Mouse (Mus musculus) gastrocnemius, postnatal 4 days (tissue): ENCODE measurements around the gene Gtpbp1. TPM values are rescaled to one million over a fixed set of nuclear protein-coding genes. Genes with fewer than 3 reads are reported as not detected.

Experiments used
- DNase-seq, 2 experiments: peaks; one replicate each; pipeline ENCODE4 v3.0.0; 2021 to 2022; ENCODE audit warnings: low spot score in 2 of 2, mixed read lengths in 2 of 2
- total RNA-seq, 2 experiments: library from RNA; stranded (reverse); gene quantifications; 2 replicates each; pipeline ENCODE4 v1.2.3; 2021

Gtpbp1 gene
- total RNA-seq, 2 experiments from 2014 or later = 20.7 to 22.5 TPM

- DNase-seq = no peak
Observed at GRCm38 (mm10) chr15:79751772-79752171, 61.1 kb downstream of the Gtpbp1 start.

GRCm38 (mm10) chr15:79752742-79753419, 62.2 kb downstream of the Gtpbp1 start:
- DNase-seq = peak; percentile 72 to 75

DNA sequence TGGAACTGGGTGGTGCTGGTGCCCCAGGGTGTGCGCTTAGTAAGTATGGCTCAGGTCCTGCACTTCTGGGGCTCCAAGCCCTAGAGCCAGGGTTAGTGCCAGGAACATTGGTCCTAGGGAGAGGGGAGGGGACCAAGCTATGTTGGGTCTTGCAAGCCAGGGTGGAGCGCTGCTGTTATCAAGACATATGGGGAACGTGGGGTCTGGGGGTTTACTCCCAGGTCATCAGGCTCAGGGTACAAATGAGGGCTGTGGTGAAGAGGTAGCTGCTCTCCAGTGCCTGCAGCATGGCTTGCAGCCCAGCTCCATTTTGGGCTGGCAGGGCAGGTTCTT, 62.7 kb downstream of the Gtpbp1 start:
- DNase-seq = no peak

GRCm38 (mm10) chr15:79753873-79754272, 63.2 kb downstream of the Gtpbp1 start:
- no peak for DNase-seq

DNA sequence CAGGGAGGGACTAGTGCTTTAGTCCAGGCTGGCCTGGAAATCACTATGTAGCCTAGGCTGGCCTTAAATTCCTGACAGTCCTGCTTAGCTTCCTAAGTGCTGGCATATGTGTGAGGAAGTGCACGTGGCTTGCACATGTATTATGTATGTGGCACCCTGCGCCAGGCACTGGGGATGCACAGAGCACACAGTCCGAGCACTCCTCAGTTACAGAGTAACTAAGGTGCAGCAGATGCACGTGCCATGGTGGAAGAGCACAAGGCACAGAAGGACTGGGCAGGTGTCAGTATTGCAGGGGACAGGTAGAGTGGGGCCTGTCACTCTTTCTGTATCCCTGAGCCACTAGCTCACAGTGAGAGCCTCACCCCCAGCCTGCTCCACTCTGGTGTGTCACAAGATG, 64.5 kb downstream of the Gtpbp1 start:
- no peak for DNase-seq

DNA sequence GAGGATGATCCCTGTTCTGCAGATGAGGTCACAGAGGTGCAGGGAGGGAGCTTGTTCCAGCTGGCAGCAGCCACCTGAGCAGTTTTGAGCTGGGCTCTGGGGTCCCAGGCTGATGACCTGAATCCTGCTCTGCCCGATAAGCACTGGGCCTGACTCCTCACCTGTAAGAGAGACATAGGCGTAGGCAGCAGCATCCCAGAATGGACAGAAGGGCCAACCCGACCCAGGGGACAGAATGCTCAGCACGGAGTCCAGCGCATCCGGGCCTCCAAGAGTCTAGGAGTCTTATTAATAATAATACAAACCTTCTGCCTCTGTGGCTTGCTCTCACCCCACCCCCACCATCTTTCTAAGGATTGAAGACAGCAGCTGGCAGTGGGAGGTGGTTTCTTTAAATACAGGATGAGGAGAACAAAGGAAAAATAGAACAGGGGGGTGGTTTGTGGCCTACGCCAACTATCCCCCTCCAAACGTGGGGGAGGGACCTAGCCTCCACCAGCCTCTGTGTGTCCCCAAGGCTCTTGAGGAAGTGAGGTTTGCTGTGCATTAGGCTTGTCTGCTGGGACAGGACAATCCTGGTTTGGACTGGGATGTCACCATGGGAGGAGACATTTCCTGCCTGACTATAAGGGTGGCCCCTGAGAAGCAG, 65.5 kb downstream of the Gtpbp1 start:
- no peak for DNase-seq

DNA sequence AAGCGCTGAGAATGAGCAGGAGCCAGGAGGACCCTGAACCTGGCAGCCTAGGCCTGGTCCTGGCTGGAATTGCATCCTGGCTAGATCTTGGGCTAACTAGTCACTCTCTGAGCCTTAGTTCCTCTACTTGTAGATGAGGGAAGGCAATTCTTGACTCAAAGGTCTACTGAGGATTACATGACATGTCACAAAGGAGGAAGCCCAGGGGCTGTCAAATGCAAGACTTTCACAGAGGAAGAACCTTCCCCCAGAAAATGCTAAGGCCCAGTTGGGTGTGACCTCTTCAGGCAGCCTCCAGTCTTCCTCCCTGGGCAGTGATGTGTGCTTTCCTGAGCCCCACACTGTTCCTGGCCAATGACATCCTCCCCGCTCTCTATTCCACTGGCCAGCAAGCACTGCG, 66.5 kb downstream of the Gtpbp1 start:
- DNase-seq = no peak

- no peak for DNase-seq
Observed at GRCm38 (mm10) chr15:79760956-79761355, 70.3 kb downstream of the Gtpbp1 start.

DNA sequence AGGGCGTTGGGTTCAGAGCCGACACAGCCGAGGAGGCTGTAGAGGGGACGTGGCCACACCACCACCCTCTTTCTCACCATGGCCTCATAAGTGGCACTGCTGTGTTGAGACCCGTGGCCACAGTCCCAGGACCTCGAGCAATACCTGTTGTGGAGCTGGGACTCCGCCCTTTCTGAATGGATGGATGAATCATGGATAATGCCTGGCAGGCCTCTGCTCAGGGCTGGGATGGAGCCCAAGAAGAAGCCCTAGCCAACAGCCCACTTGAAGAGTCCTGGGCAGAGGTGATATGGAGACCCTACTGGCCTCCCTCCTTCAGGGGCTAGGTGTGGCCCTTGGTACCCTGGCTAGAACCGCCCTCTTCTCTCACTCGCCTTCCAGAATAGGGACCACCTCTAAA, 72.4 kb downstream of the Gtpbp1 start:
- no peak for DNase-seq

DNA sequence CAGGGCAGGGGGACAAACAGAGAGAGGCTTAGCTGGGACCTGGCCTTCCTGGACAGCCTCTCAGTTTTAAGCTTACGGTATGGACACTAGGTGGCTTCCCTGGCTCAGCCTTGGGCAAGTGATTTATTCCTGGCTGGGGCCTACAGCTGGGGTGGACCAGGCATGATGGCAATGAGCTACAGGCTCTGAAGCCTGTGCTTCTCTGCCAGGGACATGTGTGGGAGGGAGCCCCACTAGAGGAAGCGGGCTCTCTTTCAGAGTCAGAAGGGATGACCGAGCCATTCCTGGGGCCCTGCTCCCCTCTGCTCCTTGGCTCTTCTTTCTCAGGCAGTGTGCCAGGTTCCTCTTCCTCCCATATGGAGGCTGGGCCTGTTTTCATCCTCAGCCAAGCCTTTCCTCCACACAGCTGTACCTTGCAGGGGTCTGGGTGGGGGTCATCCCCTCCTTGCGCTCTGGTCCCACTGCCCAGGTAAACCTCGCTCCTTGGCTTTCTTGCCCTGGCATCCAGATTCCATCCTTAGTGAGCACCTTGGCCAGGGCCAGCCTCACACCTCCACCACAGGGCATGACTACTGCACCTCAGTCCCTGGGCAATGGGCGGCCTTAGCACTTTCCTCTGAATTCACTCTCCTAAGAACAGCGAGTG, 73.1 kb downstream of the Gtpbp1 start:
- peak in 1 of 2 experiments; percentile 42 for DNase-seq

GRCm38 (mm10) chr15:79764539-79765267, 74.1 kb downstream of the Gtpbp1 start:
- no peak for DNase-seq

DNA sequence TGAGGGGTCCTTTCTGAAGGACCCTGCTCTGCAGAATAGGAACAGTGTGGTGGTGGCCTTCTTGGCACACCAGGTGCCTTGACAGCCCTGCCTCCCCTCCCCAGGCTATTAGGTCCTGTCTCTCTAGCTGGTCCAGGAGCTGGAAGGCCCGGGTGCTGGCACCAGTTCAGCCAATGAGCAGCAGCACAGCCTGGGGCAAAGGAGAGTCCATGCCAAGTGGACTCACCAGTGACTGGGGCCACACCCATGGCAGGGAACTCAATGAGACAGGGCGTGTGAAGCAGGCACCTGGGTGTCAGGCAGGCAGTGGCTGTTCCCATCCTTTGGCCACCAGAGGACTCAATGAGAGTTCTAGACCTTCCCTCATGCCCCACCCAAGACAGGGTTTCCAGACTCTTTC, 74.7 kb downstream of the Gtpbp1 start:
- no peak for DNase-seq

DNA sequence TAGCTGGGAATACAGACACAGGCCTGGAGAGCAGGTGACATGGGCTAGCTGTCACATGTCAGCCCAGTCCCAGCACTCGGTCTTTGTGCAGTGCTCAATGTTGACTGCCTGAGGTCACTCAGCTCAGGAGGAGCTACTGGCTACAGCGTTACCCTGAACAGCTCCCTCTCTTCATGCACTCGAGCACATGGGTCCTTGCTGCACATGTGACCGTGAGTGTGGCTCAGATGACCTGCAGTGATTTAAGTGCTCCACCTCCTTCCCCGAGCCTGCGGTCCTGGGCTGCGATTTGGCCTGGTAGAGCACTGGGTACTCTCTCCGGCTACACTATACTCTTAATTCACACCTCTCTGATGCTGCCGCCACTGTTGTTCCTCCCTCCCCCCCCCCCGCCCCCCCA, 75.5 kb downstream of the Gtpbp1 start:
- no peak for DNase-seq

DNA sequence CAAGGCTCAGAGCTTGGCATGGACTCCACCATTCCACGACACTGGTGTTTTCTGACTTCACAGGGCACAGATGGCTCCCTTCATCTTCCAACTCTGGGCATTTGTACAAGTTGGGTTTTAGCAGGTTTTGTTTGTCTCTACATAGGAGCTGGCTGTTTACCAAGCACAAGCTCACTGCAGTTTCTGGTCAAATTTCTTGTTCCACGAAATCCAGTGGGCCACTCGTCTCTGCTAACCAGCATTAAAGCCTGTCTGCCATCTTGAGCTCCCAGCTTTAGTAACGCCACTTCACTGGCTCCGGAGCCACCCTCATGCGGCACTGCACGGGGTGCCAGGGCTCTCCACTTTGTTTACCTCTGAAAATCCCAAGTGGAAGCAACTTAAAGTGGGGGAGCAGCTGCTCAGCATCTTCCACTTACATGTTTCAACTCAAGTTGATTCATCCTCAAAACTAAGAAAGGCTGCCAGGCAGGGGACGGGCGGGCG, 76.0 kb downstream of the Gtpbp1 start:
- DNase-seq = no peak

- DNase-seq = no peak
Observed at GRCm38 (mm10) chr15:79767327-79767961, 76.8 kb downstream of the Gtpbp1 start.

- no peak for DNase-seq
Observed at GRCm38 (mm10) chr15:79768302-79768701, 77.7 kb downstream of the Gtpbp1 start.

DNA sequence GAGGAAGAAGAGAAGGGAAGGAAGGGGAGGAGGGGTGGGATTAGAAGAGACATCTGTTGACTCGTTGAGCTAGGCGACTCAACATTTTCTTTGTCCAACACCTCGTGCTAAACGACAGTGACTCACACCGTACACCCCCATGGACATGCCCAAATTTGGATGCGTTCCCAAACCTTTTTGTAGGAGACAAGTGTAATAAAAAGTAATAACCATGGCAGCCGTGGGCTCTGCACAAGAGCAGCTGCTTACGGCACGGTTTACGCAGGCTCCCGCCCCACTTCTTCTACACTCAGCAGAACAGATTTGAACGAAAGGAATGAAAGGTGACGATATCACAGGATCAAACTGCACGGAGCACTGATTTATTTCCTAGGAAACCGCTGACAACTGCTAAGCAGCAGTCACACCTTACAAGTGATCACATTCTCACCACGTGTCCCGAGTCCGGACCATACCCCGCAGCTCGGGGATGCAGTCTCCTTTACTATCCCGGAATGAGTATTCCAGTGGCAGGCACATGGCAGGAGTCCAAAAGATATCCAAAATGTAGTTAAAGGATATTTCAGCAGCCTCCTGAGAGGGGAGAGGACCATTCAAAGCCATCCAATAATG, 80.1 kb downstream of the Gtpbp1 start:
- no peak for DNase-seq
